Mouse (Mus musculus) G1E (cell line): ENCODE measurements around the gene Tfdp1. TPM values are rescaled to one million over a fixed set of nuclear protein-coding genes. Genes with fewer than 3 reads are reported as not detected.

Experiments used
- ATAC-seq: 2 replicates; pipeline ENCODE4 v1.8.0; 2016; ENCODE audit warnings: mild to moderate bottlenecking; ENCODE audit not compliant: insufficient number of reproducible peaks, poor library complexity, low FRiP score, severe bottlenecking; ENCODE audit errors: extremely low read depth
- DNase-seq: peaks from one replicate; pipeline ENCODE4 v3.0.0; 2012; ENCODE audit warnings: low spot score
- H3K27me3 ChIP-seq: 2 replicates; pipeline ENCODE4 v1.6.1; 2012; ENCODE audit warnings: mild to moderate bottlenecking, low read length, inconsistent platforms; ENCODE audit not compliant: insufficient read depth
- H3K36me3 ChIP-seq: replicated peaks from 2 replicates; pipeline ENCODE3; 2012; ENCODE audit warnings: mild to moderate bottlenecking, inconsistent platforms
- H3K4me1 ChIP-seq: 2 replicates; pipeline ENCODE4 v1.6.1; 2012; ENCODE audit warnings: low read depth, low read length, inconsistent platforms, mixed read lengths; ENCODE audit not compliant: insufficient read depth
- H3K4me3 ChIP-seq: 2 replicates; pipeline ENCODE4 v1.5.1; 2012; ENCODE audit warnings: low read depth, mild to moderate bottlenecking, inconsistent platforms, low read length, moderate library complexity, mixed read lengths
- H3K9me3 ChIP-seq: replicated peaks from 2 replicates; pipeline ENCODE4 v1.6.1; 2012; ENCODE audit warnings: inconsistent platforms
- CTCF ChIP-seq: IDR thresholded peaks from 2 replicates; pipeline ENCODE4 v1.5.1; 2012; ENCODE audit warnings: low read depth, low read length, inconsistent platforms, mixed read lengths
- GATA1 ChIP-seq: IDR thresholded peaks from 2 replicates; pipeline ENCODE4 v1.6.1; 2012; ENCODE audit warnings: borderline replicate concordance, low read length, inconsistent platforms, mixed read lengths
- GATA2 ChIP-seq: IDR thresholded peaks from 2 replicates; pipeline ENCODE4 v1.6.1; 2012; ENCODE audit warnings: low read depth, low read length, inconsistent platforms, borderline replicate concordance
- POLR2AphosphoS5 ChIP-seq: IDR thresholded peaks from 2 replicates; pipeline ENCODE4 v1.6.1; 2012; ENCODE audit warnings: low read depth, low read length, inconsistent platforms; ENCODE audit not compliant: insufficient replicate concordance
- TAL1 ChIP-seq: conservative IDR thresholded peaks from 2 replicates; pipeline ENCODE4 v1.6.1; 2012; ENCODE audit warnings: low read depth, low read length, inconsistent platforms, mixed read lengths
- polyA plus RNA-seq: library from polyadenylated mRNA; stranded (reverse); fragments of >175 nt; gene quantifications from 2 replicates; pipeline ENCODE4 v1.2.3, GENCODE M21; 2012
- total RNA-seq, 2 experiments: library from RNA; stranded (forward) in 1 of 2; stranded (reverse) in 1 of 2; fragments of 200-1000 nt in 1 of 2; fragments of >200 nt in 1 of 2; fragmentation: Nextera tagmentation in 1 of 2; gene quantifications; 2 replicates each; pipeline ENCODE4 v1.2.3; 2014 to 2017

Tfdp1 gene
- total RNA-seq (2014; fragmentation: Nextera tagmentation) (237 and 247 TPM in 2 replicates), total RNA-seq (2017) (129 and 155 TPM in 2 replicates), polyA plus RNA-seq (29.6 and 68.6 TPM in 2 replicates)

- peak; percentile 48 for ATAC-seq
- peaks cover 45% of the 10 kb centered on the region for H3K4me1 ChIP-seq
- TF ChIP-seq POLR2AphosphoS5 (peak; percentile 85; the same call in 1 of the 2 replicates), CTCF (no peak)
- peaks cover 4% of the 10 kb centered on the region; the same call in 1 of the 2 replicates for H3K27me3 ChIP-seq
- H3K36me3 ChIP-seq: peaks cover 34% of the 10 kb centered on the region
- H3K9me3 ChIP-seq: no peaks in the 10 kb centered on the region
- peak; percentile 92 for DNase-seq
- peak within 1 kb of the TSS; percentile 82 for H3K4me3 ChIP-seq
Observed at GRCm38 (mm10) chr8:13338255-13338860, at the start of gene Tfdp1. Tfdp1 (plus strand) TSS chr8:13338751.

DNA sequence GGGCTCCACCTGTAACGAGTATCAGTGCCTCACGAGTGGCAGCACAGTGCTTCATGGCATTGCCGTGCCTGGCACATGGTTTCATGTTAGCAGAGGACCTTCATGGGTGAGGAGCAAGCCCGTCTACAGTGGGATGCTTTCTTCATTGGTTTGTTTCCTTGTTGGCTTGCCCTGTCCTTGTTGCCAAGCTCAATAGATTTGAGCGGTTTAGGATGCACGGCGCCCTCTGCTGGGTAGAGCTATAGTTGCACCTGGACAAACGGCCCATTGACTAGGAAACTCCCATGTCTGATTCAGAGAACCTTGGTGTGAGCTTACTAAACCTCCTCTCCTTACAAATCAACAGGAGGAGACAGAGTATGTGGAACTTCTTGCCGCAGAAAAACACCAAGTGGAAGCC, 46.2 kb upstream of the Tfdp1 start:
- DNase-seq (peak; percentile 60), ATAC-seq (no peak)
- Histone ChIP-seq H3K36me3 (peaks cover 64% of the 10 kb centered on the region), H3K9me3 (no peaks in the 10 kb centered on the region), H3K4me3 (no peak overlapping the region), H3K4me1 (peaks cover 29% of the 10 kb centered on the region), H3K27me3 (no peaks in the 10 kb centered on the region)
- TF ChIP-seq TAL1 (no peak), CTCF (peak; percentile 80), POLR2AphosphoS5 (no peak)

DNA sequence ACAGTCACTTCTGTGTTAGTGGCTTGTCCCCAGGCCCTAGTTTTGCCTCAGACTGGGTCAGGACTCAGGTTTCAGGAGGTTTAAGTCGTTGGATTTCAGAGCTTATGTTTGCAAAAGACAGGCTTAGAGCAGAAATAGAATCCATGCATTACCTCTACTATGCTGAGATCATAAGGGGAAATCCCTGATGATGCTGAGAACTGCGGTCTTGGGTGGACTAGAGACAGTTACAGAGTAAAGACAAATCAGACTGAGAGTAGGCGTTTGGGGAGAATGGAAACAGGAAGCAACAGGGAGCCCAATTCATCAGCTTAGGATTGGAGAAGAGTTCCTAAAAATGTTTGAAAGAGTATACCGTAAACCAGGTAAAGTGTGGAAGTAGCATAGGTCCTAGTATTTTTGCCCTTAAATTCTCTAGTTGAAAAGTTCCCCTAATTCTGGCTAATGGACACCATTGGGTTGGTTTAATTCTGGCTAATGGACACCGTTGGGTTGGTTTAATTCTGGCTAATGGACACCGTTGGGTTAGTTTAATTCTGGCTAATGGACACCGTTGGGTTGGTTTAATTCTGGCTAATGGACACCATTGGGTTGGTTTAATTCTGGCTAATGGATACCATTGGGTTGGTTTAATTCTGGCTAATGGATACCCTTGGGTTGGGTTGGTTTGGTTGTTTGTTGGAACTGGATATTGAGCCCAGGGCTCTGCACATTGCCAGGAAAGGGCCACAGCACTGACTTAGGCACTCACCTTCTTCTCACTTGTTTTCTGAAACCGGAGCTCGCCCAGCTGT, 44.7 kb upstream of the Tfdp1 start:
- Histone ChIP-seq H3K36me3 (peaks cover 72% of the 10 kb centered on the region), H3K27me3 (no peaks in the 10 kb centered on the region), H3K9me3 (no peaks in the 10 kb centered on the region), H3K4me3 (no peak overlapping the region), H3K4me1 (peaks cover 26% of the 10 kb centered on the region)
- DNase-seq: no peak
- ATAC-seq: no peak
- TF ChIP-seq POLR2AphosphoS5 (no peak), GATA2 (no peak), TAL1 (no peak), GATA1 (no peak), CTCF (no peak)

- H3K27me3 ChIP-seq: no peaks in the 10 kb centered on the region
- TF ChIP-seq POLR2AphosphoS5 (no peak), TAL1 (no peak), CTCF (no peak), GATA1 (no peak), GATA2 (no peak)
- H3K4me3 ChIP-seq: no peak overlapping the region
- H3K36me3 ChIP-seq: peaks cover 81% of the 10 kb centered on the region
- H3K9me3 ChIP-seq: peaks cover 5% of the 10 kb centered on the region; the same call in 1 of the 2 replicates
- DNase-seq: no peak
- ATAC-seq: no peak
- no peaks in the 10 kb centered on the region for H3K4me1 ChIP-seq
Observed at GRCm38 (mm10) chr8:13299571-13299970, 39.0 kb upstream of the Tfdp1 start.

- Histone ChIP-seq H3K4me3 (no peak overlapping the region), H3K9me3 (peaks cover 8% of the 10 kb centered on the region), H3K36me3 (peaks cover 79% of the 10 kb centered on the region), H3K4me1 (no peaks in the 10 kb centered on the region), H3K27me3 (no peaks in the 10 kb centered on the region)
- DNase-seq (no peak), ATAC-seq (no peak)
- TF ChIP-seq TAL1 (no peak), GATA2 (no peak), CTCF (no peak), GATA1 (no peak), POLR2AphosphoS5 (no peak)
Observed at GRCm38 (mm10) chr8:13301036-13301435, 37.5 kb upstream of the Tfdp1 start.

- no peak for ATAC-seq
- no peaks in the 10 kb centered on the region for H3K27me3 ChIP-seq
- TF ChIP-seq GATA2 (no peak), POLR2AphosphoS5 (no peak), CTCF (no peak), GATA1 (no peak), TAL1 (no peak)
- peaks cover 2% of the 10 kb centered on the region; the same call in 1 of the 2 replicates for H3K4me1 ChIP-seq
- H3K36me3 ChIP-seq: peaks cover 71% of the 10 kb centered on the region
- H3K4me3 ChIP-seq: no peak overlapping the region
- H3K9me3 ChIP-seq: peaks cover 3% of the 10 kb centered on the region; the same call in 1 of the 2 replicates
- DNase-seq: no peak
Observed at GRCm38 (mm10) chr8:13305459-13305858, 33.1 kb upstream of the Tfdp1 start.
